Mouse (Mus musculus) kidney, postnatal 0 days (tissue): ENCODE measurements around the gene Hoxc10. TPM values are rescaled to one million over a fixed set of nuclear protein-coding genes. Genes with fewer than 3 reads are reported as not detected.

ENCODE experiments used
- ATAC-seq: fragments of 200-750 bp; cut with Nextera tagmentation; replicated peaks from 2 replicates; pipeline ENCODE4 v1.8.0; 2017; ENCODE audit warnings: low read depth, moderate number of reproducible peaks, moderate TSS enrichment, moderate library complexity; ENCODE audit not compliant: low FRiP score
- DNase-seq: peaks from one replicate; pipeline ENCODE4 v3.0.0-alpha.2; 2016; ENCODE audit warnings: low spot score
- H3K27ac ChIP-seq: fragments of 300-500 bp; sonication (generic); 2 replicates; pipeline ENCODE4 v1.5.1; 2014; ENCODE audit warnings: mild to moderate bottlenecking
- H3K27me3 ChIP-seq: fragments of 300-500 bp; sonication (generic); 2 replicates; pipeline ENCODE4 v1.6.1; 2014; ENCODE audit warnings: low read length, mixed read lengths; ENCODE audit not compliant: insufficient read depth
- H3K36me3 ChIP-seq: fragments of 300-500 bp; sonication (generic); 2 replicates; pipeline ENCODE4 v1.6.1; 2014; ENCODE audit warnings: low read length, mixed read lengths; ENCODE audit not compliant: insufficient read depth
- H3K4me1 ChIP-seq: fragments of 300-500 bp; sonication (generic); replicated peaks from 2 replicates; pipeline ENCODE4 v1.6.1; 2014; ENCODE audit warnings: antibody characterized with exemption, low read length, mixed read lengths; ENCODE audit not compliant: insufficient read depth
- H3K4me2 ChIP-seq: fragments of 300-500 bp; sonication (generic); 2 replicates; pipeline ENCODE4 v1.6.1; 2014; ENCODE audit warnings: mild to moderate bottlenecking, low read length, moderate library complexity, mixed read lengths
- H3K4me3 ChIP-seq: fragments of 300-500 bp; sonication (generic); replicated peaks from 2 replicates; pipeline ENCODE4 v1.5.1; 2014; ENCODE audit warnings: low read depth, low read length
- H3K9ac ChIP-seq: fragments of 300-500 bp; sonication (generic); 2 replicates; pipeline ENCODE4 v1.6.1; 2014; ENCODE audit warnings: low read depth, low read length
- H3K9me3 ChIP-seq: fragments of 300-500 bp; sonication (generic); replicated peaks from 2 replicates; pipeline ENCODE4 v1.6.1; 2016; ENCODE audit warnings: low read length, inconsistent platforms, mixed read lengths
- CTCF ChIP-seq: IDR thresholded peaks from 2 replicates; pipeline ENCODE4 v1.5.1; 2016; ENCODE audit warnings: antibody characterized with exemption, low read depth, mild to moderate bottlenecking, moderate library complexity
- WGBS: fragments of 180-500 bp; shearing (Covaris S2); extraction: QIAGEN DNeasy Blood & Tissue Kit; methylation state at CpG from one replicate; pipeline ENCODE4 v1.1.7; 2014; 5-methylcytosine and 5-hydroxymethylcytosine counted together
- polyA plus RNA-seq: library from polyadenylated mRNA; unstranded; fragments of >200 nt; fragmentation: Nextera tagmentation; extraction: Ambion mirVana; gene quantifications from 2 replicates; pipeline ENCODE4 v1.2.1, GENCODE M21; 2015

Hoxc10 gene
- polyA plus RNA-seq, 1 experiment from 2014 or later, result 30.6 TPM

- DNase-seq, result no peak
Observed at GRCm38 (mm10) chr15:102921053-102922011, 45.3 kb upstream of the Hoxc10 start, which contains the start of gene Hoxc13. TSS of gene Hoxc13 (plus strand) at chr15:102921103.

DNA sequence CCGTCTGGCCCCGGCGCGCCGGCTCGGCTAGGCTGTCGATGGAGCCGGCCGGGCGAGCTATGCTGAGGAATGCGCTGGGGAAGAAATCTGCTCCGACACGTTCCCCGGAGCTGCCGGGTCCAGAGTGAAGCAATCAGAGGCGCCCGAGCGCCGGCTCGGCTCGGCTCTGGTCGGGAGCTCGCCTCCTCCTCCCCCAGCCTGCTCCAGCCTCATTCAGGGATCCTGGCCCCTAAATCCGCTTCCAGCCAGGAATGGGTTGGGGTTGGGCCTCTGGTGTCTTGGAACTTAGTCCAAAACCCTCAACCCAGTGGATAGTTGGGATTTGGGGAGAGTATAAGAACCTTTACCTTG, 44.6 kb upstream of the Hoxc10 start:
- 0 out of 2 replicates have a peak, but pooled peaks cover 6% of the 10 kb centered on the region for H3K4me1 ChIP-seq
- WGBS, result 0% methylated on average over 23 of the region's 24 CpGs
- no peak overlapping the region for H3K27ac ChIP-seq
- no peaks in the 10 kb centered on the region for H3K9me3 ChIP-seq
- peak overlapping the region; percentile 21; the same call in 1 of the 2 replicates for H3K4me3 ChIP-seq
- no peak for ATAC-seq
- peaks cover 86% of the 10 kb centered on the region for H3K27me3 ChIP-seq
- no peak overlapping the region for H3K9ac ChIP-seq
- DNase-seq, result peak; percentile 67
- H3K4me2 ChIP-seq, result 0 out of 2 replicates have a peak overlapping the region, but pooled peaks have one; percentile 45
- no peak for TF ChIP-seq CTCF
- no peaks in the 10 kb centered on the region for H3K36me3 ChIP-seq

More at GRCm38 (mm10) chr15:102921053-102922011, 45.3 kb upstream of the Hoxc10 start, which contains the start of gene Hoxc13:
- Histone ChIP-seq H3K36me3 (no peaks in the 10 kb centered on the region), H3K9me3 (no peaks in the 10 kb centered on the region), H3K4me2 (peak within 1 kb of the TSS; percentile 45), H3K27me3 (peaks cover 88% of the 10 kb centered on the region), H3K4me3 (peak within 1 kb of the TSS; percentile 21), H3K9ac (no peak within 1 kb of the TSS), H3K27ac (no peak within 1 kb of the TSS), H3K4me1 (0 out of 2 replicates have a peak, but pooled peaks cover 6% of the 10 kb centered on the region)
- peak; percentile 54 for ATAC-seq
- no peak for TF ChIP-seq CTCF
- 1% methylated on average over 69 of the region's 88 CpGs for WGBS

DNA sequence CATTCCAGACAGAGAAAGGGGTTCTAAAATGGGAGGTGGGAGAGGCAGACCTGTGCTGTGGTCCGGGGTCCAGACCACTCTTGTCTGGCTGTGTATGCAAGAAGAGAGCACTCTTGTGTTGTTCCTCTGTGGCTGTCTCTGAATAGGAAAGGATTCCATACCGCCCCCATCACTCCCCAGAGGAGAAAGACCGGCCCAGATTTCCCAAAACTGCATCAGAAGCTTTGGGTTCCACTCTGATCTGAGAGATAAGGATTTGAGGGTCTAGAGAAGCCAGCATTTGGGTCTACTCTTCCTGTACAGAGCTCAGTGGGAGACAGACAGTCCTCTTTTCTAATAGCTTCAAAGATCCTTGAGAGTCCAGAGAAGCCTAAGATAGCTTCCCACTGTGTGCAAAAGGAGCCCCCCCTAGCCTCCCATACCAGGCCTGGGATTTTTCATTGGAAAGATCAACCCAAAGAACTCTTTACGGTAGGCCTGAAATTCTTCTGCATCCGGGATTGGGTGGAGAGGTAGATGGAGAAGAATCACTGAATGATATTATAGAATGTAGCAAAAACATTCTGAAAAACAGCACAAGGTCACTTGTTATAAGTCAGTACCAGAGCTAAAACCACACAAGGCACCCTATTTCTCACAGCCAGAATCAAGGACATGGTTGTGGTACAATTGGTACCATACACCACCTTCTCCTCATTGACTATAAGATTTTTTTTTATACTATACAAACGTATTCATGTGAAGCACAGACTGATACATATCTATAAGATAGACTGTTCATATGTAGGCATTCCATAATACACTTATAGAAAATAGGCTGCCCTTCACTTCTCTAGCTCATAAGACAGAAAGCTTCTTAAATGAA, 43.7 kb upstream of the Hoxc10 start:
- Histone ChIP-seq H3K36me3 (no peaks in the 10 kb centered on the region), H3K27me3 (peaks cover 86% of the 10 kb centered on the region), H3K4me3 (no peak overlapping the region), H3K27ac (no peak overlapping the region), H3K9me3 (no peaks in the 10 kb centered on the region), H3K4me1 (0 out of 2 replicates have a peak, but pooled peaks cover 6% of the 10 kb centered on the region), H3K4me2 (no peak overlapping the region), H3K9ac (no peak overlapping the region)
- WGBS, result 20% methylated on average over 6 of the region's 6 CpGs
- DNase-seq (no peak), ATAC-seq (no peak)
- TF ChIP-seq CTCF, result no peak

GRCm38 (mm10) chr15:102927032-102927645, 39.5 kb upstream of the Hoxc10 start:
- H3K27ac ChIP-seq, result no peak overlapping the region

DNA sequence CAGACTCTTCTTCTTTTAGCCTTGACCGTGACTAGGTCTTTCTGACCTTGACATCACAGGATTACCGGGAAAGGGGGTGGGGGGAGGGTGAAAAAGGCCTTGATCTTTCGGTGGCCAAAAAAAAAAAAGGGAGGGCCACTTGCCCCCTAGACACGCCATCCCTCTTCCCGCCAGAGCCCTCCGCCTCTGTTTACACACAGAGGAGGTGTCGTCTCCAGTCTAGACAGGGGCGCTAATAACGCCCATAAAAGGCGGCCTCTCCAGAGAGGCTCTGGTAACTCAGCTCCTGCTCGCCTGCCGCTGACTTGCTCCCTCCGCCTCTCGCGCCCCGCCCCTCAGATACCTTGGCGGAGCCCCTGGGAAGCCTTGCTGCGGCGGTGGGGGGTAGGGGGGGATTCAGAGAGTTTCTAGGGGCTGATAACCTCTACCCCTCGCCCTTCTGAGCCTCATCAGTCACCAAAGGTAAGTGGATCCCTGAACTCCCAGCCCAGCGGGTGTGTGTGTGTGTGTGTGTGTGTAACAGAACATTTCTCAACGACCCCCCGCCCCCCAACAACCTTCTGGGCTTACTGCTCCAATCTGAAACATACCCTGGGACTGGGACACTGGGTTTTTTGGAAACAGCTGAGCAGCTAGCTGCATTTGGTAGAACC, 34.8 kb upstream of the Hoxc10 start:
- no peaks in the 10 kb centered on the region for H3K9me3 ChIP-seq
- ATAC-seq, result no peak
- peaks cover 96% of the 10 kb centered on the region for H3K27me3 ChIP-seq
- H3K36me3 ChIP-seq, result no peaks in the 10 kb centered on the region
- no peak for TF ChIP-seq CTCF
- H3K27ac ChIP-seq, result no peak overlapping the region
- no peak overlapping the region for H3K4me3 ChIP-seq
- no peak for DNase-seq
- no peak overlapping the region for H3K9ac ChIP-seq
- H3K4me2 ChIP-seq, result no peak overlapping the region
- under 1% methylated on average over 23 of the region's 23 CpGs for WGBS
- H3K4me1 ChIP-seq, result no peaks in the 10 kb centered on the region

More at GRCm38 (mm10) chr15:102927032-102927645, 39.5 kb upstream of the Hoxc10 start:
- TF ChIP-seq CTCF, result no peak
- no peak overlapping the region for H3K4me2 ChIP-seq
- no peaks in the 10 kb centered on the region for H3K36me3 ChIP-seq
- H3K27me3 ChIP-seq, result peaks cover 91% of the 10 kb centered on the region
- ATAC-seq (no peak), DNase-seq (no peak)
- H3K9me3 ChIP-seq, result no peaks in the 10 kb centered on the region
- WGBS, result 1% methylated on average over 40 of the region's 40 CpGs
- no peaks in the 10 kb centered on the region for H3K4me1 ChIP-seq
- H3K9ac ChIP-seq, result no peak overlapping the region
- no peak overlapping the region for H3K4me3 ChIP-seq
